ENCODE assay signal across 8 mouse cellular contexts in the genomic region with DNA sequence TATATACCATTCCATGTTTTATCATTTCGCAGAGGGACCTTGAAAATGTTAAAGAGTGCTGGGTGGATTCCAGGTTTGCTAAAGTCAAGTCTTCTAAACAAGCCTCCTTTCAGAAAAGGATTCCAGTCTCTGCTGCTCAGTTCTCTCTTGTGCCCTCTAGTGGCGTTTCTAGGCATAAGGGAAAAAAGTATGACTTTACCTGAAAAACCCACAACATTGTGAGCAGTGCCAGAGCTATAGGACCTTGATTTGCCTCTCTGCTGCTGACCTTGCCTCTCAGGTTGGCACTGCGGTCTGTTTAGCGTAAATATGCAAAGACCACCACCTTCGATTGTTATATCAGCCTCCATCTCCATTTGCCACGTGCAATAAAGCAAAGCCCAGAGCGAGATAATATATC. TPM values are rescaled to one million over a fixed set of nuclear protein-coding genes. Genes with fewer than 3 reads are reported as not detected.
DNase-seq lines count a peak whose midpoint lies in the region; ATAC-seq and TF ChIP-seq lines count a peak whose summit lies in the region.

No protein-coding gene starts in this region.

- H3K4me3 ChIP-seq in cerebellum, adult 2 months (replicated peaks; ENCODE audit: insufficient read depth, low read depth, low read length) = no peak overlapping the region
- H3K4me3 ChIP-seq in liver, embryonic 16.5 days (ENCODE audit: low read depth, low read length) = no peak overlapping the region
- H3K4me3 ChIP-seq in liver, embryonic 12.5 days = no peak overlapping the region
- no peak overlapping the region for H3K4me3 ChIP-seq in forebrain, embryonic 12.5 days (replicated peaks)

- no peak overlapping the region for H3K27ac ChIP-seq in cerebellum, adult 2 months (ENCODE audit: insufficient read depth, low read length)
- peak overlapping the region; percentile 4; the same call in 1 of the 2 replicates for H3K27ac ChIP-seq in liver, embryonic 16.5 days (ENCODE audit: low read length)
- H3K27ac ChIP-seq in liver, embryonic 12.5 days = no peak overlapping the region
- no peak overlapping the region for H3K27ac ChIP-seq in forebrain, embryonic 12.5 days

- no peaks in the 10 kb centered on the region for H3K36me3 ChIP-seq in liver, embryonic 16.5 days (ENCODE audit: control insufficient read depth, insufficient read depth)
- no peaks in the 10 kb centered on the region for H3K36me3 ChIP-seq in liver, embryonic 12.5 days
- no peaks in the 10 kb centered on the region for H3K36me3 ChIP-seq in forebrain, embryonic 12.5 days (replicated peaks)

- peak; percentile 32; the same call in 1 of the 2 replicates for TF ChIP-seq CTCF in cerebellum, adult 2 months (IDR thresholded peaks at IDR 0.05; ENCODE audit: borderline replicate concordance, insufficient read depth, low read depth, low read length)

- H3K4me1 ChIP-seq in cerebellum, adult 2 months (ENCODE audit: control insufficient read depth, insufficient read depth, low read length) = no peaks in the 10 kb centered on the region
- H3K4me1 ChIP-seq in liver, embryonic 16.5 days (ENCODE audit: control insufficient read depth, low read depth, low read length) = no peaks in the 10 kb centered on the region
- no peaks in the 10 kb centered on the region for H3K4me1 ChIP-seq in liver, embryonic 12.5 days
- H3K4me1 ChIP-seq in forebrain, embryonic 12.5 days = no peaks in the 10 kb centered on the region

- no peaks in the 10 kb centered on the region for H3K27me3 ChIP-seq in cerebellum, adult 2 months (ENCODE audit: control insufficient read depth, insufficient read depth, low read length)
- no peaks in the 10 kb centered on the region for H3K27me3 ChIP-seq in liver, embryonic 16.5 days (ENCODE audit: control insufficient read depth, insufficient read depth, low read depth, low read length)
- H3K27me3 ChIP-seq in liver, embryonic 12.5 days (replicated peaks) = no peaks in the 10 kb centered on the region
- H3K27me3 ChIP-seq in forebrain, embryonic 12.5 days = no peaks in the 10 kb centered on the region

- H3K9me3 ChIP-seq in liver, embryonic 16.5 days (replicated peaks; ENCODE audit: control insufficient read depth, low read length) = no peaks in the 10 kb centered on the region
- no peaks in the 10 kb centered on the region for H3K9me3 ChIP-seq in liver, embryonic 12.5 days (replicated peaks)
- H3K9me3 ChIP-seq in forebrain, embryonic 12.5 days = no peaks in the 10 kb centered on the region

- no peak for DNase-seq in cerebellum, adult 2 months
- peak; percentile 53 for DNase-seq in mesoderm, embryonic 11.5 days (ENCODE audit: low read depth, low spot score)
- DNase-seq in right cerebral cortex, postnatal 25 days = no peak

- TF ChIP-seq POLR2A in cerebellum, adult 2 months (IDR thresholded peaks at IDR 0.05; ENCODE audit: borderline replicate concordance, insufficient read depth, low read length) = no peak

- no peak for ATAC-seq in cerebellum, adult (ENCODE audit: insufficient number of reproducible peaks, low FRiP score, low TSS enrichment)
- no peak for ATAC-seq in liver, embryonic 16.5 days (ENCODE audit: low read depth)
- ATAC-seq in liver, embryonic 12.5 days = no peak
- ATAC-seq in granulocyte monocyte progenitor cell, adult 5-6 weeks (replicated peaks; ENCODE audit: poor library complexity, severe bottlenecking) = peak; percentile 30; the same call in 1 of the 2 replicates
- ATAC-seq in forebrain, embryonic 12.5 days (ENCODE audit: low FRiP score) = no peak

- H3K9ac ChIP-seq in liver, embryonic 16.5 days (ENCODE audit: low read depth, low read length) = no peak overlapping the region
- H3K9ac ChIP-seq in liver, embryonic 12.5 days = no peak overlapping the region
- no peak overlapping the region for H3K9ac ChIP-seq in forebrain, embryonic 12.5 days

- 66% methylated on average over 7 of the region's 7 CpGs for WGBS in cerebellum, adult 2 months
- WGBS in liver, embryonic 16.5 days (ENCODE audit: insufficient replicate concordance) = 42% methylated on average over 7 of the region's 7 CpGs
- WGBS in liver, embryonic 12.5 days (ENCODE audit: insufficient replicate concordance) = 45% methylated on average over 7 of the region's 7 CpGs
- 64% methylated on average over 7 of the region's 7 CpGs for WGBS in forebrain, embryonic 12.5 days

- no peak overlapping the region for H3K4me2 ChIP-seq in liver, embryonic 16.5 days (ENCODE audit: low read depth, low read length)
- no peak overlapping the region for H3K4me2 ChIP-seq in liver, embryonic 12.5 days
- no peak overlapping the region for H3K4me2 ChIP-seq in forebrain, embryonic 12.5 days

RNA-seq across cellular contexts. Expression of gene Rhobtb1, which starts 13.9 kb away (rescaled TPM):
- 2.6 and 2.8 TPM in 2 replicates for polyA plus RNA-seq in cerebellum, adult 2 months (2012; rRNA removed)
- 15.7 and 19.6 TPM in 2 replicates for polyA plus RNA-seq in liver, embryonic 16.5 days (2015; fragmentation: Nextera tagmentation; extraction: Ambion mirVana)
- polyA plus RNA-seq in liver, embryonic 12.5 days (2016; fragmentation: Nextera tagmentation; extraction: Ambion mirVana) = 8.8 and 9.0 TPM in 2 replicates
- total RNA-seq in granulocyte monocyte progenitor cell, adult 5-6 weeks (2014; fragmentation: Nextera tagmentation) = 2.1 and 2.6 TPM in 2 replicates
- total RNA-seq in granulocyte monocyte progenitor cell, adult 5-6 weeks (2017) = 1.8 and 2.5 TPM in 2 replicates
- 15.0 and 17.8 TPM in 2 replicates for polyA plus RNA-seq in forebrain, embryonic 12.5 days (2016; fragmentation: Nextera tagmentation; extraction: Ambion mirVana)

RNA-seq across cellular contexts. Expression of gene A930033H14Rik, which starts 47.8 kb away (rescaled TPM):
- 0.92 and 1.0 TPM in 2 replicates for polyA plus RNA-seq in cerebellum, adult 2 months (2012; rRNA removed)
- polyA plus RNA-seq in liver, embryonic 16.5 days (2015; fragmentation: Nextera tagmentation; extraction: Ambion mirVana) = 0.44 and 0.47 TPM in 2 replicates
- 0.81 TPM in 2 replicates for polyA plus RNA-seq in liver, embryonic 12.5 days (2016; fragmentation: Nextera tagmentation; extraction: Ambion mirVana)
- total RNA-seq in granulocyte monocyte progenitor cell, adult 5-6 weeks (2014; fragmentation: Nextera tagmentation) = 2.6 and 4.3 TPM in 2 replicates
- total RNA-seq in granulocyte monocyte progenitor cell, adult 5-6 weeks (2017) = 1.2 and 1.5 TPM in 2 replicates
- 1.2 TPM in 2 replicates for polyA plus RNA-seq in forebrain, embryonic 12.5 days (2016; fragmentation: Nextera tagmentation; extraction: Ambion mirVana)
